Mouse (Mus musculus) CH12.LX (cell line): ENCODE results near the gene March6.

ENCODE experiments used
- CTCF ChIP-seq, 2 experiments: IDR thresholded peaks in 1 of 2; conservative IDR thresholded peaks in 1 of 2; 2 replicates each; pipeline ENCODE4 v1.5.1; 2011 to 2012; ENCODE audit warnings: low read depth in 2 of 2, low read length in 2 of 2, improper control_type of control experiment in 1 of 2, inconsistent platforms in 1 of 2, mild to moderate bottlenecking in 1 of 2, moderate library complexity in 1 of 2
- MAZ ChIP-seq: IDR thresholded peaks from 2 replicates; pipeline ENCODE4 v1.6.1; 2012; ENCODE audit warnings: low read depth, mild to moderate bottlenecking, inconsistent platforms, low read length, improper control_type of control experiment, moderate library complexity
- SMC3 ChIP-seq: IDR thresholded peaks from 2 replicates; pipeline ENCODE4 v1.6.1; 2011; ENCODE audit warnings: low read depth, low read length, improper control_type of control experiment

- no peak for TF ChIP-seq MAZ
- TF ChIP-seq CTCF (conservative IDR thresholded peaks at IDR 0.05 in 1 of 2, IDR thresholded peaks at IDR 0.05 in 1 of 2; ENCODE audit: low read depth in 2 of 2, low read length in 2 of 2) = no peak
- TF ChIP-seq SMC3 = no peak
These were observed 88.9 kb downstream of the March6 start for GRCm38 (mm10) chr15:31441996-31442395.
